Mouse (Mus musculus): ENCODE data around the gene Bri3. TPM values are rescaled to one million over a fixed set of nuclear protein-coding genes. Genes with fewer than 3 reads are reported as not detected.
A peak's percentile ranks its signal among the peaks of the same experiment; 100 is the strongest.

The Bri3 gene
- polyA plus RNA-seq, 1 experiment from 2014 or later: 135 TPM

GRCm38 (mm10) chr5:144447226-144447616 lies 203.0 kb downstream of the Bri3 start:
- H3K36me3 ChIP-seq (ENCODE audit: control insufficient read depth, insufficient read depth, low read length): no peaks in the 10 kb centered on the region
- WGBS: 61% methylated on average over 8 of the region's 8 CpGs
- H3K27ac ChIP-seq (ENCODE audit: low read length): no peak overlapping the region
- no peaks in the 10 kb centered on the region for H3K9me3 ChIP-seq (ENCODE audit: control insufficient read depth, low read depth, low read length)
- ATAC-seq (ENCODE audit: insufficient number of reproducible peaks, insufficient read depth, low FRiP score, low read depth): no peak
- H3K27me3 ChIP-seq (ENCODE audit: control insufficient read depth, insufficient read depth, low read length): no peaks in the 10 kb centered on the region
- H3K4me2 ChIP-seq (replicated peaks; ENCODE audit: low read depth, low read length): no peak overlapping the region
- H3K4me3 ChIP-seq (ENCODE audit: low read depth, low read length): no peak overlapping the region
- H3K4me1 ChIP-seq (ENCODE audit: control insufficient read depth, insufficient read depth, low read length): no peaks in the 10 kb centered on the region
- no peak overlapping the region for H3K9ac ChIP-seq (replicated peaks; ENCODE audit: low read depth, low read length)

- Histone ChIP-seq H3K4me2 (replicated peaks; ENCODE audit: low read depth, low read length) (no peak overlapping the region), H3K27me3 (ENCODE audit: control insufficient read depth, insufficient read depth, low read length) (no peaks in the 10 kb centered on the region), H3K9ac (replicated peaks; ENCODE audit: low read depth, low read length) (no peak overlapping the region), H3K4me1 (ENCODE audit: control insufficient read depth, insufficient read depth, low read length) (no peaks in the 10 kb centered on the region), H3K27ac (ENCODE audit: low read length) (no peak overlapping the region), H3K9me3 (ENCODE audit: control insufficient read depth, low read depth, low read length) (no peaks in the 10 kb centered on the region), H3K36me3 (ENCODE audit: control insufficient read depth, insufficient read depth, low read length) (no peaks in the 10 kb centered on the region), H3K4me3 (ENCODE audit: low read depth, low read length) (no peak overlapping the region)
- ATAC-seq (ENCODE audit: insufficient number of reproducible peaks, insufficient read depth, low FRiP score, low read depth): no peak
- 35% methylated on average over 5 of the region's 5 CpGs for WGBS
Measured at GRCm38 (mm10) chr5:144447975-144448374, 203.7 kb downstream of the Bri3 start.

DNA sequence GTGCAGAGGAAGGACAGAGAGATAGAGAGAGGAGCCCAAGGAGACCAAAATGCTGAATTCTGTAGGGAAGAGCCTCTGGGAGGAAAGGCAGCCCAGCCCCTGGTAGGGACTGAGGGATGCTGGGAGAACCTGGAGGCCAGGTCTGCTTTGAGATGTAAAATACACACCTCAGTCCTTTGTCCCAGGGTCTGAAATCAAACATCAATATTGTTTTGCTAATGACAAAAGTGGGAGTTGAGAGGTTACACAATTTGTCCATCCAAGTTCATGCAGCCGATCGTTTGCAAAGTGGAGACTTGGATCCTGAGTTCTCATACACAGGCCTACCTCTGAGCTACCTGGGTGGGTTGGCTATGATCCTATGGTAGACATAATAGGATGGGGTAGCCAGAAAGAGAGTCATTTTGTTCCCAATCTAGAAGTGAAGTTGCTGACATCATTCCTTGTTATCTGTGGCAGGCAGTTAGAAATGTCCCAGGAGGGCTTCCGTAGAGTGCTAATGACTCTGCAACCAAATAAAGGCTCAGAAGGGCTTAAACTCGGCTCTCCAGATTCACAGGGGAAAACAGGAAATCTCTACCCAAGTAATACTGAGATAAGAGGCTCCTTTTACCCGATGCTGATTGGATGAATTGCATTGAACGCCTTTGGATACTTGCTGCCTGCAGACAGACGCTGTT lies 208.7 kb downstream of the Bri3 start:
- Histone ChIP-seq H3K4me2 (replicated peaks; ENCODE audit: low read depth, low read length) (no peak overlapping the region), H3K36me3 (ENCODE audit: control insufficient read depth, insufficient read depth, low read length) (no peaks in the 10 kb centered on the region), H3K27me3 (ENCODE audit: control insufficient read depth, insufficient read depth, low read length) (no peaks in the 10 kb centered on the region), H3K9ac (replicated peaks; ENCODE audit: low read depth, low read length) (no peak overlapping the region), H3K9me3 (ENCODE audit: control insufficient read depth, low read depth, low read length) (no peaks in the 10 kb centered on the region), H3K4me3 (ENCODE audit: low read depth, low read length) (no peak overlapping the region), H3K27ac (ENCODE audit: low read length) (no peak overlapping the region), H3K4me1 (ENCODE audit: control insufficient read depth, insufficient read depth, low read length) (0 out of 2 replicates have a peak, but pooled peaks cover 5% of the 10 kb centered on the region)
- 64% methylated on average over 7 of the region's 7 CpGs for WGBS
- no peak for ATAC-seq (ENCODE audit: insufficient number of reproducible peaks, insufficient read depth, low FRiP score, low read depth)

- Histone ChIP-seq H3K9ac (replicated peaks; ENCODE audit: low read depth, low read length) (no peak overlapping the region), H3K4me3 (ENCODE audit: low read depth, low read length) (0 out of 2 replicates have a peak overlapping the region, but pooled peaks have one; percentile 11), H3K4me2 (replicated peaks; ENCODE audit: low read depth, low read length) (peak overlapping the region; percentile 32), H3K9me3 (ENCODE audit: control insufficient read depth, low read depth, low read length) (no peaks in the 10 kb centered on the region), H3K36me3 (ENCODE audit: control insufficient read depth, insufficient read depth, low read length) (no peaks in the 10 kb centered on the region), H3K27ac (ENCODE audit: low read length) (no peak overlapping the region), H3K4me1 (ENCODE audit: control insufficient read depth, insufficient read depth, low read length) (0 out of 2 replicates have a peak, but pooled peaks cover 6% of the 10 kb centered on the region), H3K27me3 (ENCODE audit: control insufficient read depth, insufficient read depth, low read length) (no peaks in the 10 kb centered on the region)
- WGBS: 7% methylated on average over 11 of the region's 11 CpGs
- peak; percentile 84 for ATAC-seq (ENCODE audit: insufficient number of reproducible peaks, insufficient read depth, low FRiP score, low read depth)
Measured at GRCm38 (mm10) chr5:144457623-144458287, 213.5 kb downstream of the Bri3 start.

GRCm38 (mm10) chr5:144466987-144467386 lies 222.8 kb downstream of the Bri3 start:
- ATAC-seq (ENCODE audit: insufficient number of reproducible peaks, insufficient read depth, low FRiP score, low read depth): no peak
- 51% methylated on average over 6 of the region's 6 CpGs for WGBS
- Histone ChIP-seq H3K4me2 (replicated peaks; ENCODE audit: low read depth, low read length) (no peak overlapping the region), H3K9ac (replicated peaks; ENCODE audit: low read depth, low read length) (no peak overlapping the region), H3K27ac (ENCODE audit: low read length) (no peak overlapping the region), H3K9me3 (ENCODE audit: control insufficient read depth, low read depth, low read length) (no peaks in the 10 kb centered on the region), H3K27me3 (ENCODE audit: control insufficient read depth, insufficient read depth, low read length) (no peaks in the 10 kb centered on the region), H3K4me1 (ENCODE audit: control insufficient read depth, insufficient read depth, low read length) (no peaks in the 10 kb centered on the region), H3K4me3 (ENCODE audit: low read depth, low read length) (no peak overlapping the region), H3K36me3 (ENCODE audit: control insufficient read depth, insufficient read depth, low read length) (no peaks in the 10 kb centered on the region)

GRCm38 (mm10) chr5:144473056-144473455 lies 228.8 kb downstream of the Bri3 start:
- Histone ChIP-seq H3K4me2 (replicated peaks; ENCODE audit: low read depth, low read length) (no peak overlapping the region), H3K9me3 (ENCODE audit: control insufficient read depth, low read depth, low read length) (no peaks in the 10 kb centered on the region), H3K27me3 (ENCODE audit: control insufficient read depth, insufficient read depth, low read length) (no peaks in the 10 kb centered on the region), H3K4me3 (ENCODE audit: low read depth, low read length) (no peak overlapping the region), H3K36me3 (ENCODE audit: control insufficient read depth, insufficient read depth, low read length) (no peaks in the 10 kb centered on the region), H3K27ac (ENCODE audit: low read length) (no peak overlapping the region), H3K4me1 (ENCODE audit: control insufficient read depth, insufficient read depth, low read length) (no peaks in the 10 kb centered on the region), H3K9ac (replicated peaks; ENCODE audit: low read depth, low read length) (no peak overlapping the region)
- 47% methylated on average over 14 of the region's 14 CpGs for WGBS
- no peak for ATAC-seq (ENCODE audit: insufficient number of reproducible peaks, insufficient read depth, low FRiP score, low read depth)

DNA sequence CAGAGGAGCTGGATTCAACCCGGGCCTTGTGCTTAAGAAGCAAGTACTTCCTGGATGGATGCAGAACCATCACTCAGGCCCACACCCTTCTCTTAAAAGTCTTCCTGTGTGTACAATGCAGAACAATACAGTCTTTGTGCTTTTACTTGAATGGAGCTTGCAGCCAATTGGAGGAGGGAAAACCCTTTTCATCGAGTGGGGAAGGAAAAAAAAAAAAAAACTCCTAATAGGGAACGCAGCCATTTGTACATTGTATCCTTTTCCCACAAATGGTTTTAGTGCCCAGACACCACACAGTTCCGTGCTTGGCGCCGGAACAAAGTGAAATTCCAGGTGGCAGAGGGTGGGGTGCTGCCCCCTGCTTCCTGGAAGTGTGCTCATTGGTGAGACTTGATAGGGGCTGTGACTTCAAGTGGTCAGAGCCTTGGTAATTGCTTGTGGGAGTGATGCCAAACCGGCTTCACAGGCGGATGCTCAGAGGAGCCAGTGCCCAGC lies 235.5 kb downstream of the Bri3 start:
- Histone ChIP-seq H3K9me3 (ENCODE audit: control insufficient read depth, low read depth, low read length) (no peaks in the 10 kb centered on the region), H3K27me3 (ENCODE audit: control insufficient read depth, insufficient read depth, low read length) (no peaks in the 10 kb centered on the region), H3K4me2 (replicated peaks; ENCODE audit: low read depth, low read length) (no peak overlapping the region), H3K4me1 (ENCODE audit: control insufficient read depth, insufficient read depth, low read length) (no peaks in the 10 kb centered on the region), H3K9ac (replicated peaks; ENCODE audit: low read depth, low read length) (no peak overlapping the region), H3K36me3 (ENCODE audit: control insufficient read depth, insufficient read depth, low read length) (no peaks in the 10 kb centered on the region), H3K27ac (ENCODE audit: low read length) (no peak overlapping the region), H3K4me3 (ENCODE audit: low read depth, low read length) (no peak overlapping the region)
- WGBS: 62% methylated on average over 8 of the region's 8 CpGs
- 0 out of 2 replicates have a peak, but pooled peaks have one; percentile 42 for ATAC-seq (ENCODE audit: insufficient number of reproducible peaks, insufficient read depth, low FRiP score, low read depth)

GRCm38 (mm10) chr5:144483659-144484375 lies 239.6 kb downstream of the Bri3 start:
- ATAC-seq (ENCODE audit: insufficient number of reproducible peaks, insufficient read depth, low FRiP score, low read depth): no peak
- H3K36me3 ChIP-seq (ENCODE audit: control insufficient read depth, insufficient read depth, low read length): no peaks in the 10 kb centered on the region
- 62% methylated on average over 16 of the region's 16 CpGs for WGBS
- no peaks in the 10 kb centered on the region for H3K4me1 ChIP-seq (ENCODE audit: control insufficient read depth, insufficient read depth, low read length)
- H3K4me2 ChIP-seq (replicated peaks; ENCODE audit: low read depth, low read length): no peak overlapping the region
- no peaks in the 10 kb centered on the region for H3K27me3 ChIP-seq (ENCODE audit: control insufficient read depth, insufficient read depth, low read length)
- H3K27ac ChIP-seq (ENCODE audit: low read length): no peak overlapping the region
- H3K9me3 ChIP-seq (ENCODE audit: control insufficient read depth, low read depth, low read length): no peaks in the 10 kb centered on the region
- no peak overlapping the region for H3K9ac ChIP-seq (replicated peaks; ENCODE audit: low read depth, low read length)
- no peak overlapping the region for H3K4me3 ChIP-seq (ENCODE audit: low read depth, low read length)
